Mouse (Mus musculus): ENCODE results near the gene Dhrs3. TPM values are rescaled to one million over a fixed set of nuclear protein-coding genes. Genes with fewer than 3 reads are reported as not detected.

The Dhrs3 gene
- polyA plus RNA-seq, 2 experiments from 2014 or later = 64.4 to 105 TPM

DNA sequence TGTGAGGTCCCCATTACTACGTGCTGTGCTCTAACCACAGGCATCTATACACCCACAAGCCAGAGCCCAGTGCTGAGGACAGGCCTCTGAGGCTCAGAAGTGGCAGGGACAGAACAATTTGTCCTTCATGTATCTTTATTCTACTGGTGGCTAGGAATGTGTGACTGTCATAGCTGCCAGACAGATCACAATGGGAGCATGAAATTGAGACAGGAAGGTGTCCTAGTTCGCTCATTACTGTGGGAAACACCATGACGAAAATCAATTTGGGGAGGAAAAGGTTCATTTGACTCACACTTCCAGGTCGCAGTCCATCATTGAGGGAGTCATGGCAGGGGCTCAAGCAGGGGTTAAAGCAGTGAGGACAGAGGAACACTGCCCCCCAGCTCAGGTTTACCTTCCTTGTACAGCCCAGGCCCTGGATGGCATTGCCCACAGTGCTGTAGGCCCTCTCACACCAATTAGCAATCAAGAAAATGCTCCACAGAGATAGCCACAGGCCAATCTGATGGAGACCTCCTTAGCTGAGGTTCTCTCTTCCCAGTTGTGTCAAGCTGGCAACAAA, 47.3 kb downstream of the Dhrs3 start:
- ATAC-seq = no peak

DNA sequence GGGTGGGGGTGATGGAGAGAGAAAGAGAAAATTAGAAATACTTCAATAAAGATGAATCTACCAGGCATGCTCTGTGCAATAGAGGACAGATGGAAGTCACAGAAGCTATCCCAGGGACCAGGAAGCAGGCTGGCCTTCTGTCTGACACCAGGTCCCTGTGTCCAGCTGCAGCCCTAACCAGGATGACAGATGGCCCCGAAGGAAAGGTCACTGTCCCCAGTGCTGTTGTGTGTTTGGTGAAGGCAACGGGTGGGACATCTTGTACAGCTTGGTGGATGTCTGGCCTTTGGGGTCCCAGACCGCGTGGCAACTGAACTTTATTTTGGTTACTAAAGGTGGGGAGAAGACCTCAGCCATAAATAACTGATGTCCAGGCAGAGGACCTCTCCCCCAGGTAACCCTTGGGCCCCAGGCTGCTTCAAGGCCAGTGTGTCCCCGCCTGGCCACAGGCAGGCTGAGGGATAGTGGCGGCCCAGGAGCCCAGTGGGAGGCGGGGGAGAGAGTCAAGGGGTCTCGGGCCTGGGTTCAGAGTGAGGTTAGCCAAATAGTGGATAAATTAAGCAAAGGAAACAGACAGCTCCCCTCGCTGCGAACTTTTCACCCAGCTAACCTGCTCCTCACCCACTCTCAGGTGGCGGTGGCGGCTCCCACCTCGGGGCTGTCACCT, 48.3 kb downstream of the Dhrs3 start:
- no peak for ATAC-seq

DNA sequence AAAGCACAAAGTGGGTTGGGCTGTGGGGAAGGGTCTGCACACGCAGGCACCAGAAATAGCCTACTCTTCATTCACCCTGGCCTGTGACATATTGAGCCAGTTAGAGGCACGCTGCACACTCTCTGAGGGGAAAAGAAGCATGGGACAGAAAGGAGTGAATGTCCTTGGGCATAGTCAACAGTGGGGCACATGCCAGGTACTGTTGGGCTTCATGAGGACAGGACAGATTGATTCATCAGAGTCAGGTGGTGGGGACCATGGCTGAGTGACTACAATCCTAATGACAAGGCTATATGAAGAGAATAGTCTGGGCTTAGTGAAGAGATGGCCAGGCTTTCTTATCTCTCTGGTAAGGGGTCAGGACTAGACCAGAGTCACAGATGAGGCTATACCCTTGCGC, 49.8 kb downstream of the Dhrs3 start:
- no peak for ATAC-seq

DNA sequence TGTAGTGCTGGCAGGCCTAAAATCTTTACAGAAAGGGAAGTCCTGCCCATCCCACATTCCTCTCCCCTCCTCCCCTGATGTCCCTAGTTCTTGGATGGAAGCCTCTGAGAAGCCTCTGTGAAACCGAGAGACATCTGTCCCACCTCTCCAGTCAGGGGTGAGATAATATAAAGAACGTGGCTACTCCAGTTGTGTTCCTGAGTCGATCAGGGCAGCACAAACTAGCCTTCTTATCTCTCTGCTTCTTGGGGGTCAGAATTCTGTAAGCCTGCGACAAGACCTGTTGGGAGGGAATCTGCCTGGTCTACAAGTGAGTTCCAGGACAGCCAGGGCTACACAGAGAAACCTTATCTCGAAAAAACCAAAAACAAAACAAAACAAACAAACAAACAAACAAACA, 50.6 kb downstream of the Dhrs3 start:
- ATAC-seq = no peak

DNA sequence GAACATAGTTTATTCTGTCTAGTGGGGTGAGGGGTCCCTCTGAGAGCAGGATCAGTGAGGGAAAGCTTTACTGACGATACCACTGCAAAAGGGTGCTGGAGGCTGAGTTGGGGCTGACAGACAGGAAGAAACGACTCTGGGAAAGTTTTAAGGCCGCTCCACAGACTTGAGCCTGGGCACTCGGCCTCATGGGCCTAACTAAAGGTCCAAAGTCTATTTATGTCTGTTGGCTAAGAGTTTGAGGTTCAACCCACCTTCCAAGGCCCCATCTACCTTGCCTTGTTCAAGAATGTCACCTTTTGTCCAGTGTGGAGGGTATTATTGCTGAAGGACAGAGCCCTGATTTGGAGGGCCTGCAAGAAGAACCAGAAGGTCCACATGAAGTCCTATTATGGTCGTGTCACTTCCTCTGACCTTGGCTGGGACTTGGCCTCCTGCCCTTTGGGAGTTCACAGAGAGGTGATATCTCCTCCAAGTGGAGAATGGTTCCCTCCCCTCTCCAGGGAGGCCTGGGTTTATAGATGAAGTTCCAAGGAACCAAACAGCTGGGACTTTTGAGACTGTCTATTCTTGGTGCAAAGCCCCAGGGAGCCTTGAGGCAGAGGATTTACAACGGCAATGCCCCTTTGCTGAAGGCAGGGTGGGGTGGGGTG, 55.2 kb downstream of the Dhrs3 start:
- no peak for ATAC-seq

DNA sequence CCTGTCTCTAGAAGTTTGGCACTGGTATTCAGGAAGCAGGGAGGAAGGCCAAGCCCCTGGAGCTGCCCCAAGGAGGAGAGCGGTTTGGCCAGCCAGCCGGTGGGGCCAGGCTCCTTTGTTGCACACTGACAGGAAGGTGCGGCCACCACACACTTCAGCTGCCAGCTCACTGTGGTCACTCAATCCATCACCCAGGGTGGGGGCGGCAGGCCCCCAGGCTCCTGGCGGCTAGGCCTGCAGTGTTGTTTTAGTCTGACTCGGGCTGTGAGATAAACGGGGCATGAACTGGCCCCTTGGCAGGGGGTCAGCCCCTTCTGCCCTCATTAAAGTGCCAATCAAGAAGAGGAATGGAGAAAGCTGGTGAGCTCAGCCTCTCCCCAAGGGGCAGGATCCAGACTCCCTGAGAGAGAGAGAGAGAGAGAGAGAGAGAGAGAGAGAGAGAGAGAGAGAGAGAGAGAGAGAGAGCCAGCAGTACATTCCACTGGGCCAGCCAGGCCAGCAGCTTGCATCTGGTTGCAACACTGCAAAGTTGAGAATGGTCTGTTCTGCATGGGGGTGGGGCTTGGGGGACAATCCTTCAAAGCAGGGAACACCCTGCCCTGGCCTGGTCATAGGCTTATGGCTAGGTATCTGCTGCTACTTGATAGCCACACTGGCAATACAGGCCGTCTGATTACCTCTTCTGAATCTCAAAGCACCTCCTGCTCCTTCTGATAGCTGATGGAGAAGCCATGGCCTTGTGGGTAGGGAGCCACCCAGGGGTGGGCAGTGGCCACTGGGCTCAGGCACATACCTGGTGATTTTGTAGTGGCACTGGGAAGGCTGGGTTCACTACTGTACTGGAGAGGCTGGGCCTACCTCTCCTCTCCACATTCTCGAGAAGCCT, 57.1 kb downstream of the Dhrs3 start:
- ATAC-seq = no peak

DNA sequence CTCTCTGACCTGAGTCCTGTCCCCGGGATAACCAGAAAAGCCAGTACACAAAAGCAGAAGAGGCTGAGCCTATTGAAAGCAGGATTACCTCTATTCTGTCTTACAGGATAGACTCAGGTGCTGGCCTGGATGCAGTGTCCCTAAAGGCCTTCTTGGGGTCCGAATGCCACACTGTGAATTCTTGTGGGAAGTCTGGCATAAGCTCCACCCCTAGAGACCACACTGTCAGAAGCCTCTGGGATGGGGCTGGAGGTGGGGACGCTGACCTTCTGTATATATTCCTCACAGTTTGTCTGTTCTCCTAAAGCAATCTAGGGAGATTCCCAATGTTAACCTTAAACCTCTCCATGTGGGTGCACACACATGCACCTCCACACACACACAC, 57.7 kb downstream of the Dhrs3 start:
- no peak for ATAC-seq

DNA sequence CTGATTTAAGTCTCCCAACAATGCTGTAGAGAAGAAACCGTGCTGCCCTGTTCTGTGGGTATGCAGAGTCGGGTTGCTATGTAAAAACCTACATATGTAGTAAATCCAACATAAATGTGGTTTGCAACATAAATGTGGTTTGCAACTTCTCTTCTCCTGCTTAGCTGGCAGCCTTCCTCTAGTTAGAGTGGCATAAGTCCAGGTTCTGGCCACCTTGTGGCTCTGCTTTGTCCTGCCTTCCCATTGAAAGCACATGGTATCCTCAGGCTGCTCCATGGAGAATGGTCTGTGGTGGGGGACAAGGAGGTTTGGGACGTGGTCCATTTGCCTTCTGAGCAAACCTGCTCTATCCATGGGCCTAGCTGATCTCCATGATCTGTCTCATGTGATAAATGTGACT, 58.3 kb downstream of the Dhrs3 start:
- no peak for ATAC-seq

DNA sequence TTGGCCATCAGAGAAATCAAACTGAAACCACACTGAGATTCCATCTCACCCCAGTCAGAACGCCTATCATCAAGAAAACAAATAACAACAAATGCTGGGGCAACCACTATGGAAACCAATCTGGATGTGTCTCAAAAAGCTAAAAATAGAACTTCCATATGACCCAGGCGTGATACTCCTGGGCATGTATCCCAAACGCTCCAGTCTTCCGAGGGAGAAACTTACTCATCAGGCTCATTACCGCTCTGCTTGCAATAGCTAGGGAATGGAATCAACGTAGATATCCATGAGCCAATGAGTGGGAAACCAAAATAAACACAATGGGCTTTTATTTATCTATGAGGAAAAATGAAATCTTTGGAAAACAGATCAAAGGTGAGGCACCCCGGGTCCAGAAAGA, 59.2 kb downstream of the Dhrs3 start:
- ATAC-seq = no peak

DNA sequence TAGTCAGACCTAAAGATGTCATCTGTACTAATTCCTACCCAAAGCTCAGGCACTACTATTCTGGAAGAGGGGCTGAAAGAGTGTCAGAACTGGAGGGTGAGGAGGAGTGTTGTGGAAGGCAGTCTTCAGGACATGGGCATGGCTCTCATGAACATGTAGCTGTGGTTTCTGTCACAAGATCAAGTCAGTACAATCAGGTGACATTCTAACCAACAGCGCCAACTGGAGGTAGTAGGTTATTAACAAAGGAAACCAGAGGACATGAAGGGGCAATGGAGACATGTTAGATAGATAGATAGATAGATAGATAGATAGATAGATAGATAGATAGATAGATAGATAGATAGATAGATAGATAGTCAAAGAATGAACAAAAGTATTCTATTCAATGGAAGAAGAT, 60.8 kb downstream of the Dhrs3 start:
- ATAC-seq = no peak

DNA sequence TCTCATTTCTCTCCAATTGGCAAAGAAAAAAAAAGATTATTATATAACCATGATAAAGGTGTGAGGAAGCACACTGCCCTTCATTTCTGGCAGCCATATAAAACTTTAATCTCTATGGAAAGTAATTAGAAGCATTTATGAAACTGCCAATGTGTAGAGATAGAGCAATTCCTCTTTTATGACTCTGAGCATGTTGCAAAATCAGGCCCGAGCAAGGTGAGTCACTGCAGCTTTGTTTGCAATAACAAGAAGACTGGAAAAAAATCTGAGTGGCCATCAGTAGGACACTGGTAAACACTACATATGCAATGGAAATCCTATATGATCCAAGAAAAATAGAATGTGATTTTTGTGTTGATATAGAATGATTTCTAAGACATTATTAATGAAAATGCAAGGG, 63.2 kb downstream of the Dhrs3 start:
- ATAC-seq = no peak

DNA sequence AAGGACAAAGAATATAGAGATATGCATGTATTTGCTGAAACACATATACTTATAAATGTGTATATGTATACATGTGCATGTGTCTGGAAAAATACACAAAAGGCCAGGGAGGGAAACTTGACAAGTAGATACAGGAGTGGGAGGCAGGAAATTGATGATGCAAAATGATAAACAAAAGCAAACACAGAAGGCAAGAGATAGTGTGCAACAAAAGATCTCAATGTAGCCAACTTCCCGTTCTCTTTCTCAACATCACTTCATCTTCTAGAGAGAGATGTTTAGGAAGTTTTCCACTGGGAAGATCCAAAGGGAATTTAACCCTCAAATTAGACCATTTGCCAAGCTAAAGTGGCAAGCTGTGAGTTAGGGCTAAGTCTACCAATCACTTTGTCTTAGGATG, 63.7 kb downstream of the Dhrs3 start:
- ATAC-seq = no peak

DNA sequence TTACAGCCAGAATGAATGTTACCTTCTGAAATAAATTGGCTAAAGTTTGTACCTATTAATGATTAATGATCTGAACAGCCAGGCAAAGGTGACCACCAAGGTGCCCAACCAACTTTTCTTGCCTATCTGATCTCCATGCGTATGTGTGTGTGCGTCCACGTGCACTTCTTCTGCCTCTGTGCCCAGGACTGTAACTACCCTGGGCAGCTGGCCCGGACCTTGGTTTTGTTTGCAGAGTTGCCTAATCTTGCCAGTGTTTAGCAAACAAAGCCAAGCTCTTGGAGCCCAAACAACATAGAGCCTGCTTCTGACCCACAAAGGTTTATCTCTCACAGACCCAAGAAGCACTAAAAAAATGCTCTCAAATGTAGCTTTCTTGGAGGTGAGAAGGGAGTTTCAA, 64.6 kb downstream of the Dhrs3 start:
- no peak for ATAC-seq

DNA sequence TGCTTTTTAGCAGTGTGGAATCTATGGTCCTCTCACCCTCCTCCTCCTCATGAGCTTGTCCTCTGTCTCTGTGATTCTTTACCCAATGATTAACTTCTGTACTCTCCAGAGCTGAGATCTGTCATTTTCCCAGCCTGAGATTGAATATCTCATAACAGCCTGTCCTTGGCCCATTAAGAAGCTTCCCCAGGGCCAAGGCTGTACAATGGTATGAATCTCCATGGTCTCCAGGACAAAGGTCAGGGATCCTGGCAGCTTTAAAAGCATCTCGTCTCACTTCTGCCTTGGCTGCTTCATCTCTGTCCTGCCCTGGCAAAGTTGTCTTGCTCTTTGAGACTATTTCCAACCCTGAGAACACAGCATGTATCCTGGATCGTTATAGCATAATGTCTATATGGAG, 65.1 kb downstream of the Dhrs3 start:
- ATAC-seq = no peak

DNA sequence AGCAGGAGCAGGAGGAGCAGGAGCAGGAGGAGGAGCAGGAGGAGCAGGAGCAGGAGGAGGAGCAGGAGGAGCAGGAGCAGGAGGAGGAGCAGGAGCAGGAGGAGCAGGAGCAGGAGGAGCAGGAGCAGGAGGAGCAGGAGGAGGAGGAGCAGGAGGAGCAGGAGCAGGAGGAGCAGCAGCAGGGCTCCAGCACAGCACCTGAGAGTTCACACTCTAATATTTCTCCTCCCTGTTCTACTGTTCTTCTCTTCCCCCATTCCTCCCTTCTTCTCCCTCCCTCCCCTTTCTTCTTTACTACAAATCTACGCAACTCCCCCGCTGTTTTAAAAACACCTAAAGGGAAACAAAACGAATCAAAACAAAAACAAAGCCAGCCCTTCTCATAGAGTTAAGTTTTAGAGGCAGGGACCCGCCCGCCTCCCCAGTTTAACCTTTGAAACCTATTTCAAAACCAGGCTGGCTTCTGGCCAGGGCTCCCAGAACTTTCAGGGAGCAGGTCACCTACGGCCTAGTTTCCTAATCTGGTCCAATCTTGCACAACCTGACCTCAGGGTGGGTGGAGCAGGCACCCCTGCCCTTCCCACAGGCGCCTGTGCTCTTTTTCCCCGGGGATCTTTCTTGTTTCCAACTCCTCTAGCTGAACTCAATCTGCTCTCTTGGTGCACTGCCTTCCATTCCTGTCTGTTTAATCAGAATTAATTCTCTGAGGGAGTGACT, 67.7 kb downstream of the Dhrs3 start:
- no peak for ATAC-seq

DNA sequence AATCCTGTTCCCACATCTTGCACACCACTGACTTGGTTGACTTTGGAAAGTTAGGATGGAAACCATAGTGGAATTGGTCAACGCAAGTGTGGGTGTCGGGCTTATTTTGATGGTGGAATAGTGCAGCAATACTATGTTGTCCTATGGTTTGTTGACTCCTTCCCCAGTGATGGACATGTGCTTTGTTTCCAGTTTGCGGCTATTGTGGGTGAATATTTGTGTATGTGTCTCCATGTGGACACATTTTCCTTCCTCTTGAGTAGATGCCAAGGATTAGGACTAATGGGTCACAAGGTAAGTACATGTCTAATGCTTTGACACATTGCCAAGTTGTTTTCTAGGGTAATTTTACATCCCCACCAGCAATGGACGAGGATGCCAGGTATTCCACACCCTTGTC, 68.6 kb downstream of the Dhrs3 start:
- no peak for ATAC-seq

DNA sequence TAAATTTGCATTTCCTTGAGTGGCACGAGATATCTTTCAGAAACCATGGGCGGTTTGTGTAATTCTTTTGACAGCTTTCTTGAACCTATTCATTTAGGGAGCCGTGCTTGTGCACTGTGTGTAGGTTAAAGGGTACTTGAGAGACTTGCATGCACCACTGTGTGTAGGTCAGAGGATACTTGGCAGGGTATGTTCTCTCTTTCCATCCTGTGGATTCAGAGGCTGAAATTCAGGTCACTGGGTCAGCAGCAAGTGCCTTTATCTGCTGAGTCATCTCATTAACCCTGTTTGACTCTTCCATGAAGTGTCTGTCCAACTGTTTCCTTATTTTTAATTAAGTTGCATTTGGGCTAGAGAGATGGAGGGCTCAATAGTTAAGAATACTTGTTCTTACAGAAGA, 69.1 kb downstream of the Dhrs3 start:
- ATAC-seq = no peak

DNA sequence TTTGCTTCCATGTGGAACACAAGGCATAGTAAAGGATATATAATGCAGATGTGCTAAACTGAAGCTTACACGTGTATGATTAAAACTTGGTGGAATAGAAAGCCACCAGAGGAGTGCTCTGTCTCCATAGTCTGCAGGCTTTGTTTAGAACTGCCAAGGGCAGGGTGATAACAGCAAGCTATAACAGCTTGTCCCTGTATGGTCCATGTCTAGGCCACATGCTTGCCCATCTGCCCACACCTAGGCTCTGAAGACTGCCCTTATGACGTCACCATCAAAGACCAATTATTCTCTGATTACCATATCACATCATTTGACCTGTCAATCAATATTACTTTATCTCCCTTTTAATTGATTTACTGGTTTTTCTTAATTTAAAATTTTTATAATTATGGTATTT, 72.6 kb downstream of the Dhrs3 start:
- no peak for ATAC-seq

DNA sequence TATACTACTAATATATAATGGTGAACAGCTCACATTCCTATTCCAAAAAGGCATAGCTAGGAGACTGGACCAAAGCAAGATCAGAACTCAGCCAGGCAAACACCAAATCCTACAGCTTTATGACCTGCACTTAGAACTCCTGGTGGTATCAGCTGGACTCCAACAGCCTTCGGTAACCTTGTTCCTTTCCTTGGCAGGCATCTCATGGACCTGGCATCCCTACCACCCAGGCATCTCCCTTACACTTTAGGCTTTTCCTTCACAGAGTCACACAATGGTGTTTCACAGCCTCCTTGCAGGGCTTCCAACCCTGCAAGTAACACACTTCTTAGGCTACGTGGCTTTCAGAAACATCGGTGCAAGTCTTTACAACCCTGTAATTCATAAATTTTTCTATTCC, 75.7 kb downstream of the Dhrs3 start:
- no peak for ATAC-seq

DNA sequence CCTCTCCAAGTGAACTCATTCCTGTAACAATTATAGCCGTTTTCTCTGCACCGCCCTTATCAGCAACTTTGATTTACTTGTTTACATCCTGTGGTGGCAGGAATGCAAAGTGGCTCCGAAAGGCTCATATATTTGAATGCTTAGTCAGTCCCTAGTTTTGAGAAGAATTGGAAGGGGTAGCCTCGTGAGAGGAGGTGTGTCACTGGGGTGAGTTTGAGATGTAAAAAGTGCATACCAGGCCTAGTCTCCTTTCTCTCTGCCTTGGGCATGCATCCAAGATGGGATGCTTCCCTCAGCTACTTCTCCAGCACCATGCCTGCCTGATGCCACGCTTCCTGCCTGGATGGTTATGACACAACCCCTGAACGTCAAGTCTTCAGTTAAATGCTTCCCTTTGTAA, 76.4 kb downstream of the Dhrs3 start:
- no peak for ATAC-seq

DNA sequence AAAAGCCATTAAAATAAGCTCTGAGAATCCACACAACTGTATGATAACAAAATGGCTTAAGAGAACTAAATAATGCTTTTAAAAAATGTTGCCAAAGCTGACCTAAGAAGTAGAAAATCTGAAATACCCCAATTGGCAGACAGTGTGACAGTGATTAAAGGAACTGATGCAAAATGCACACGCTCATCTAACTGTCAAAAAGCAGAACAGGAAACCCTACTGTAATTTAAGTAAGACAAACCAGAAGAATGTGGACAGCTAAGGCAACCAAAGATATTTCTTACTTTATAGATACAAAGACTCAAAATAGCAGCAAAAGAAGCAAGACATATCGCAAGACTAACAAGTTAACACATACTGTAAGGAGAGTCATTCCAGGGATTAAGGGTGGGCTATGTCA, 78.4 kb downstream of the Dhrs3 start:
- ATAC-seq = no peak

DNA sequence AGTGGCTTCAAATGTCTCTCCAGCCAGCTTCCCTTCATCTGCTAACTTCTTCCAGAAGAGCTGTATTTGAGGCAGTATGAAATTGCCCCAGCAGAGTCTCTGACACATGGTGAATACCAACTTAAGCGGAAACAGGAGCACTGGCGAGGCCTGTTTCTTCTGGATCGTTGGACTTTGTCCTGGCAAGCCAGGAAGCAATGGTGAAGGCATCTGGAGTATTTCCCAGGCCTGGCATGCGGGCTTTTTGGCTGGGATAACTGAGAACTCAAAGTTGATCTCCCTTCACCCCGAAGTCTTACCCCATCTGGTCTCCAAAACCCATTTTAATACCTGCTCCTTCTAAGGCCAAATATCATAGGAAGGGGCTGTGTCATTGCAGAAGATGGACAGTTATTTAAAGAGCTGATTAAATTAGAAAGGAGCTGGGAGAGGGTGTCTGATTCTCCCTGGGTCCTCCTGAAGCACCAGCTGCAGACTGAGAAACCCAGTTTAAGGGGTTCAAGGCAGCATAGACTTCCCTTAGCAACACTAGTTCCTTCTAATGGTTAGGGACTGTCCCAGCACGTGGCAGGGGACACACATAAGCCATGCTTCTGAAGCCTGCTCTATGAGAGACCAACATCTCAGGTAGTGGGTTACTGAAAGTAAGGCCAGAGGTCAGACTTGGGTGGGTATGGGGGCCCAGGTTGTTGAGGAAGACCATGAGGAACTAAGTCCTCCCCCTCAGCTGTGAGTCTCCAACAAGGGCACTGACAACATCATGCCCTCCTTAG, 80.5 kb downstream of the Dhrs3 start:
- ATAC-seq = peak; percentile 61

All from CD4-positive, CD25-positive, alpha-beta regulatory T cell, adult 4 months (primary cell).